8 mouse cellular contexts compared by ENCODE assay signal in the genomic region with DNA sequence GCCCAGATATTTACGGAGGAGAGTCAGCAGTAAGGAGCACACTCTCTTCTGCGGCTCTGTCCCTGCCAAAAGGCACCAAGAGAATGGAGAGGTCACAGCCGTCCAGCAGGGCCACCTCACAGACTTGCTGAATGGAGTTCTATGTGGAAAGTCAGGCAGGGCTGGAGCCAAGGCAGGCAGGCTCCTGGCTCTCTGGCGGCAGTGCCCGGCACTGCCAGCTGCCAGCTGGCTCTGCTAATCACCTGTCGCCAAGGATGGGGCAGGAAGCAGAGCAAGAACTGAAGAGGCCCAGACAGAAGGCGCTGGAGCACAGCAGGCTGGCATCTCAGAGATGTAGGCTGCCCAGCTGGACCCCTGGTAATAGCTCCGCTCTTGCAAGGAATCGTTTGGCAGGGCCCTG.
DNase-seq lines count a peak whose midpoint lies in the region; ATAC-seq and TF ChIP-seq lines count a peak whose summit lies in the region.

No protein-coding gene starts in this region.

- DNase-seq in adrenal gland, postnatal 14 days = peak; percentile 64
- DNase-seq in adrenal gland, adult 8-10 months = no peak
- peak; percentile 33 to 74 for DNase-seq in gastrocnemius, adult 8-10 months (ENCODE audit: low spot score in 2 of 2)
- DNase-seq in layer of hippocampus, adult 2 months (ENCODE audit: low spot score in 2 of 2) = peak; percentile 39 to 72
- DNase-seq in right cerebral cortex, adult 2 months (ENCODE audit: low spot score in 2 of 2) = peak; percentile 10 to 35
- no peak for DNase-seq in lung, postnatal 10 days
- DNase-seq in testis, postnatal 10 days (ENCODE audit: low spot score) = no peak

- no peak overlapping the region for H3K27ac ChIP-seq in layer of hippocampus, adult 2 months

- peak; percentile 70 for ATAC-seq in cerebellum, adult (ENCODE audit: insufficient number of reproducible peaks, low FRiP score, low TSS enrichment)

- TF ChIP-seq CTCF in layer of hippocampus, adult 2 months (conservative IDR thresholded peaks at IDR 0.05) = peak; percentile 60

- no peak overlapping the region for H3K4me3 ChIP-seq in layer of hippocampus, adult 2 months

Comparison
In these comparisons a context has a peak if more than half of its experiments do, and no peak if none do; other contexts are left out.
1. DNase-seq: peak in adrenal gland, postnatal 14 days (single experiment), gastrocnemius, adult 8-10 months (2 of 2), layer of hippocampus, adult 2 months (2 of 2) and right cerebral cortex, adult 2 months (2 of 2); none in adrenal gland, adult 8-10 months (single experiment), lung, postnatal 10 days (single experiment) and testis, postnatal 10 days (single experiment).